Mouse (Mus musculus): ENCODE measurements around the gene Mus81.

- TF ChIP-seq CTCF (IDR thresholded peaks at IDR 0.05; ENCODE audit: extremely low read depth, insufficient read depth, insufficient read length, insufficient replicate concordance) (no peak), POLR2A (IDR thresholded peaks at IDR 0.05; ENCODE audit: low read depth, low read length) (no peak)
These were observed 24.1 kb upstream of the Mus81 start for GRCm38 (mm10) chr19:5512091-5513004.
